Mouse (Mus musculus): Measurements from ENCODE around the gene Bpifa3.

GRCm38 (mm10) chr2:154097734-154098133 is 32.4 kb upstream of the Bpifa3 start:
- TF ChIP-seq POLR2A (IDR thresholded peaks at IDR 0.05; ENCODE audit: low read depth, low read length): no peak
- TF ChIP-seq CTCF (IDR thresholded peaks at IDR 0.05; ENCODE audit: borderline replicate concordance, insufficient read depth, low read length): no peak

Measured in embryonic fibroblast, embryonic 13.5 days (primary cell).